Mouse (Mus musculus) retina, adult 2 months (tissue): ENCODE data around the gene Cnn1.

Experiments used
- DNase-seq: peaks from one replicate; pipeline ENCODE4 v3.0.0-alpha.2; 2012; ENCODE audit warnings: low read depth, low spot score

Cnn1 gene

GRCm38 (mm10) chr9:22098993-22099696, at the start of gene Cnn1:
TSS of gene Cnn1 (plus strand) at chr9:22099216.
- DNase-seq: no peak

GRCm38 (mm10) chr9:22049315-22049714, 49.7 kb upstream of the Cnn1 start:
- DNase-seq: peak; percentile 54

- no peak for DNase-seq
Observed at GRCm38 (mm10) chr9:22049721-22050270, 49.2 kb upstream of the Cnn1 start.

- DNase-seq: no peak
Observed at GRCm38 (mm10) chr9:22050351-22050889, 48.6 kb upstream of the Cnn1 start.

- DNase-seq: no peak
Observed at GRCm38 (mm10) chr9:22051161-22051957, 47.7 kb upstream of the Cnn1 start.

- no peak for DNase-seq
Observed at GRCm38 (mm10) chr9:22051958-22052254, 47.1 kb upstream of the Cnn1 start, which contains the start of gene Elavl3. TSS of gene Elavl3 (minus strand) at chr9:22052023.

GRCm38 (mm10) chr9:22053657-22054056, 45.4 kb upstream of the Cnn1 start:
- DNase-seq: no peak

GRCm38 (mm10) chr9:22054411-22055076, 44.5 kb upstream of the Cnn1 start:
- no peak for DNase-seq

GRCm38 (mm10) chr9:22055713-22056112, 43.3 kb upstream of the Cnn1 start:
- no peak for DNase-seq

- no peak for DNase-seq
Observed at GRCm38 (mm10) chr9:22056303-22056910, 42.6 kb upstream of the Cnn1 start.

GRCm38 (mm10) chr9:22057031-22057517, 41.9 kb upstream of the Cnn1 start:
- DNase-seq: no peak

- no peak for DNase-seq
Observed at GRCm38 (mm10) chr9:22058011-22058424, 41.0 kb upstream of the Cnn1 start.

GRCm38 (mm10) chr9:22061339-22061738, 37.7 kb upstream of the Cnn1 start:
- DNase-seq: no peak

GRCm38 (mm10) chr9:22064341-22064740, 34.7 kb upstream of the Cnn1 start:
- DNase-seq: no peak

GRCm38 (mm10) chr9:22065642-22066041, 33.4 kb upstream of the Cnn1 start:
- DNase-seq: no peak

GRCm38 (mm10) chr9:22066433-22066832, 32.6 kb upstream of the Cnn1 start:
- DNase-seq: no peak

- DNase-seq: no peak
Observed at GRCm38 (mm10) chr9:22067195-22067594, 31.8 kb upstream of the Cnn1 start.

GRCm38 (mm10) chr9:22069881-22070553, 29.0 kb upstream of the Cnn1 start:
- DNase-seq: no peak

GRCm38 (mm10) chr9:22070791-22071573, 28.0 kb upstream of the Cnn1 start, which contains the start of the genes Gm49318 and Zfp653:
TSS of gene Gm49318 (minus strand) at chr9:22071259.
TSS of gene Zfp653 (minus strand) at chr9:22071376.
- DNase-seq: peak; percentile 93

GRCm38 (mm10) chr9:22072276-22072675, 26.7 kb upstream of the Cnn1 start:
- DNase-seq: no peak
